Mouse (Mus musculus): Measurements from ENCODE around the gene Olfr1392. TPM values are rescaled to one million over a fixed set of nuclear protein-coding genes. Genes with fewer than 3 reads are reported as not detected.

Gene Olfr1392
- total and polyA plus RNA-seq, 3 experiments: not detected

Other genes with a start within 250 kb of the Olfr1392 start
Only the 20 nearest of the 21 such genes appear.
- gene 9930111J21Rik2, start 234.0 kb upstream of the Olfr1392 start, total RNA-seq (2012; rRNA removed): 6.9 and 9.9 TPM in 2 replicates
- 18.5 and 21.4 TPM in 2 replicates for gene 9930111J21Rik2, start 234.0 kb upstream of the Olfr1392 start, total RNA-seq (2014; rRNA removed)
- gene 9930111J21Rik2, start 234.0 kb upstream of the Olfr1392 start, polyA plus RNA-seq (2012; ENCODE audit: insufficient read length, low read depth): 20.7 and 22.7 TPM in 2 replicates
- gene Tgtp2, start 221.1 kb upstream of the Olfr1392 start, total RNA-seq (2012; rRNA removed): 0.08 TPM in 1 of 2 replicates, not detected in the other
- gene Tgtp2, start 221.1 kb upstream of the Olfr1392 start, total RNA-seq (2014; rRNA removed): 0.07 and 0.43 TPM in 2 replicates
- gene Tgtp2, start 221.1 kb upstream of the Olfr1392 start, polyA plus RNA-seq (2012; ENCODE audit: insufficient read length, low read depth): 0.18 TPM in 1 of 2 replicates, not detected in the other
- 6.2 and 7.2 TPM in 2 replicates for gene Ifi47, start 208.7 kb upstream of the Olfr1392 start, total RNA-seq (2012; rRNA removed)
- 2.3 and 2.8 TPM in 2 replicates for gene Ifi47, start 208.7 kb upstream of the Olfr1392 start, total RNA-seq (2014; rRNA removed)
- 2.7 and 3.2 TPM in 2 replicates for gene Ifi47, start 208.7 kb upstream of the Olfr1392 start, polyA plus RNA-seq (2012; ENCODE audit: insufficient read length, low read depth)
- gene Olfr1396, start 170.4 kb upstream of the Olfr1392 start, total RNA-seq (2012; rRNA removed): not detected in 2 replicates
- gene Olfr1396, start 170.4 kb upstream of the Olfr1392 start, total RNA-seq (2014; rRNA removed): not detected in 2 replicates
- gene Olfr1396, start 170.4 kb upstream of the Olfr1392 start, polyA plus RNA-seq (2012; ENCODE audit: insufficient read length, low read depth): not detected in 2 replicates
- gene Olfr1395, start 143.0 kb upstream of the Olfr1392 start, total RNA-seq (2012; rRNA removed): not detected in 2 replicates
- not detected in 2 replicates for gene Olfr1395, start 143.0 kb upstream of the Olfr1392 start, total RNA-seq (2014; rRNA removed)
- gene Olfr1395, start 143.0 kb upstream of the Olfr1392 start, polyA plus RNA-seq (2012; ENCODE audit: insufficient read length, low read depth): not detected in 2 replicates
- gene Olfr1394, start 130.9 kb upstream of the Olfr1392 start, total RNA-seq (2012; rRNA removed): not detected in 2 replicates
- gene Olfr1394, start 130.9 kb upstream of the Olfr1392 start, total RNA-seq (2014; rRNA removed): not detected in 2 replicates
- gene Olfr1394, start 130.9 kb upstream of the Olfr1392 start, polyA plus RNA-seq (2012; ENCODE audit: insufficient read length, low read depth): not detected in 2 replicates
- 0.17 and 0.34 TPM in 2 replicates for gene Btnl9, start 98.1 kb upstream of the Olfr1392 start, total RNA-seq (2012; rRNA removed)
- gene Btnl9, start 98.1 kb upstream of the Olfr1392 start, total RNA-seq (2014; rRNA removed): not detected in 2 replicates
- 0.04 and 0.20 TPM in 2 replicates for gene Btnl9, start 98.1 kb upstream of the Olfr1392 start, polyA plus RNA-seq (2012; ENCODE audit: insufficient read length, low read depth)
- 21.3 and 22.6 TPM in 2 replicates for gene Zfp62, start 82.0 kb upstream of the Olfr1392 start, total RNA-seq (2012; rRNA removed)
- gene Zfp62, start 82.0 kb upstream of the Olfr1392 start, total RNA-seq (2014; rRNA removed): 38.7 and 48.8 TPM in 2 replicates
- gene Zfp62, start 82.0 kb upstream of the Olfr1392 start, polyA plus RNA-seq (2012; ENCODE audit: insufficient read length, low read depth): 23.2 and 25.3 TPM in 2 replicates
- gene Mgat1, start 41.1 kb upstream of the Olfr1392 start, total RNA-seq (2012; rRNA removed): 83.2 and 118 TPM in 2 replicates
- gene Mgat1, start 41.1 kb upstream of the Olfr1392 start, total RNA-seq (2014; rRNA removed): 63.2 and 67.7 TPM in 2 replicates
- 80.9 and 90.5 TPM in 2 replicates for gene Mgat1, start 41.1 kb upstream of the Olfr1392 start, polyA plus RNA-seq (2012; ENCODE audit: insufficient read length, low read depth)
- 0.04 TPM in 1 of 2 replicates, not detected in the other for gene Olfr1393, start 7.0 kb upstream of the Olfr1392 start, total RNA-seq (2012; rRNA removed)
- gene Olfr1393, start 7.0 kb upstream of the Olfr1392 start, total RNA-seq (2014; rRNA removed): 0.18 TPM in 1 of 2 replicates, not detected in the other
- gene Olfr1393, start 7.0 kb upstream of the Olfr1392 start, polyA plus RNA-seq (2012; ENCODE audit: insufficient read length, low read depth): 0.08 and 0.10 TPM in 2 replicates
- gene Olfr10, start 19.5 kb downstream of the Olfr1392 start, total RNA-seq (2012; rRNA removed): not detected in 2 replicates
- gene Olfr10, start 19.5 kb downstream of the Olfr1392 start, total RNA-seq (2014; rRNA removed): not detected in 2 replicates
- gene Olfr10, start 19.5 kb downstream of the Olfr1392 start, polyA plus RNA-seq (2012; ENCODE audit: insufficient read length, low read depth): not detected in 2 replicates
- not detected in 2 replicates for gene Olfr1391, start 37.5 kb downstream of the Olfr1392 start, total RNA-seq (2012; rRNA removed)
- not detected in 2 replicates for gene Olfr1391, start 37.5 kb downstream of the Olfr1392 start, total RNA-seq (2014; rRNA removed)
- not detected in 2 replicates for gene Olfr1391, start 37.5 kb downstream of the Olfr1392 start, polyA plus RNA-seq (2012; ENCODE audit: insufficient read length, low read depth)
- gene Olfr1390, start 49.9 kb downstream of the Olfr1392 start, total RNA-seq (2012; rRNA removed): not detected in 2 replicates
- gene Olfr1390, start 49.9 kb downstream of the Olfr1392 start, total RNA-seq (2014; rRNA removed): not detected in 2 replicates
- gene Olfr1390, start 49.9 kb downstream of the Olfr1392 start, polyA plus RNA-seq (2012; ENCODE audit: insufficient read length, low read depth): not detected in 2 replicates
- not detected in 2 replicates for gene Olfr1389, start 137.8 kb downstream of the Olfr1392 start, total RNA-seq (2012; rRNA removed)
- not detected in 2 replicates for gene Olfr1389, start 137.8 kb downstream of the Olfr1392 start, total RNA-seq (2014; rRNA removed)
- gene Olfr1389, start 137.8 kb downstream of the Olfr1392 start, polyA plus RNA-seq (2012; ENCODE audit: insufficient read length, low read depth): not detected in 2 replicates
- gene Olfr1388, start 151.3 kb downstream of the Olfr1392 start, total RNA-seq (2012; rRNA removed): not detected in 2 replicates
- gene Olfr1388, start 151.3 kb downstream of the Olfr1392 start, total RNA-seq (2014; rRNA removed): not detected in 2 replicates
- gene Olfr1388, start 151.3 kb downstream of the Olfr1392 start, polyA plus RNA-seq (2012; ENCODE audit: insufficient read length, low read depth): not detected in 2 replicates
- gene Olfr1387, start 170.1 kb downstream of the Olfr1392 start, total RNA-seq (2012; rRNA removed): not detected in 2 replicates
- gene Olfr1387, start 170.1 kb downstream of the Olfr1392 start, total RNA-seq (2014; rRNA removed): not detected in 2 replicates
- not detected in 2 replicates for gene Olfr1387, start 170.1 kb downstream of the Olfr1392 start, polyA plus RNA-seq (2012; ENCODE audit: insufficient read length, low read depth)
- not detected in 2 replicates for gene Olfr1386, start 179.8 kb downstream of the Olfr1392 start, total RNA-seq (2012; rRNA removed)
- gene Olfr1386, start 179.8 kb downstream of the Olfr1392 start, total RNA-seq (2014; rRNA removed): not detected in 2 replicates
- gene Olfr1386, start 179.8 kb downstream of the Olfr1392 start, polyA plus RNA-seq (2012; ENCODE audit: insufficient read length, low read depth): not detected in 2 replicates
- gene Olfr1385, start 203.8 kb downstream of the Olfr1392 start, total RNA-seq (2012; rRNA removed): not detected in 2 replicates
- not detected in 2 replicates for gene Olfr1385, start 203.8 kb downstream of the Olfr1392 start, total RNA-seq (2014; rRNA removed)
- 0.05 and 0.06 TPM in 2 replicates for gene Olfr1385, start 203.8 kb downstream of the Olfr1392 start, polyA plus RNA-seq (2012; ENCODE audit: insufficient read length, low read depth)
- gene Olfr1384, start 221.4 kb downstream of the Olfr1392 start, total RNA-seq (2012; rRNA removed): not detected in 2 replicates
- gene Olfr1384, start 221.4 kb downstream of the Olfr1392 start, total RNA-seq (2014; rRNA removed): not detected in 2 replicates
- gene Olfr1384, start 221.4 kb downstream of the Olfr1392 start, polyA plus RNA-seq (2012; ENCODE audit: insufficient read length, low read depth): not detected in 2 replicates
- gene Olfr1383, start 234.4 kb downstream of the Olfr1392 start, total RNA-seq (2012; rRNA removed): not detected in 2 replicates
- gene Olfr1383, start 234.4 kb downstream of the Olfr1392 start, total RNA-seq (2014; rRNA removed): not detected in 2 replicates
- gene Olfr1383, start 234.4 kb downstream of the Olfr1392 start, polyA plus RNA-seq (2012; ENCODE audit: insufficient read length, low read depth): not detected in 2 replicates